Mouse (Mus musculus) B cell, adult 2 months (primary cell): ENCODE results near the gene Itpr2.

Experiments
- DNase-seq, 2 experiments: peaks; one replicate each; pipeline ENCODE4 v3.0.0; 2022

The Itpr2 gene

GRCm38 (mm10) chr6:146208983-146209382, 293.0 kb downstream of the Itpr2 start:
- DNase-seq: peak in 1 of 2 experiments; percentile 32

GRCm38 (mm10) chr6:146207204-146207959, 294.6 kb downstream of the Itpr2 start:
- DNase-seq: peak; percentile 29 to 31

- no peak for DNase-seq
These were observed 296.9 kb downstream of the Itpr2 start for GRCm38 (mm10) chr6:146205136-146205535.

- DNase-seq: no peak
These were observed 297.6 kb downstream of the Itpr2 start for GRCm38 (mm10) chr6:146204470-146204869.

GRCm38 (mm10) chr6:146197868-146198379, 304.1 kb downstream of the Itpr2 start:
- DNase-seq: peak in 1 of 2 experiments; percentile 22

GRCm38 (mm10) chr6:146196701-146197100, 305.3 kb downstream of the Itpr2 start:
- DNase-seq: no peak

- DNase-seq: no peak
These were observed 306.1 kb downstream of the Itpr2 start for GRCm38 (mm10) chr6:146195854-146196457.

GRCm38 (mm10) chr6:146191931-146192330, 310.1 kb downstream of the Itpr2 start:
- peak in 1 of 2 experiments; percentile 13 for DNase-seq

GRCm38 (mm10) chr6:146190006-146190405, 312.0 kb downstream of the Itpr2 start:
- no peak for DNase-seq

- no peak for DNase-seq
These were observed 316.5 kb downstream of the Itpr2 start for GRCm38 (mm10) chr6:146185532-146185931.

- no peak for DNase-seq
These were observed 317.3 kb downstream of the Itpr2 start for GRCm38 (mm10) chr6:146184771-146185170.

GRCm38 (mm10) chr6:146174644-146175250, 327.3 kb downstream of the Itpr2 start:
- DNase-seq: no peak

GRCm38 (mm10) chr6:146170603-146171051, 331.4 kb downstream of the Itpr2 start:
- peak; percentile 23 to 24 for DNase-seq

- DNase-seq: no peak
These were observed 334.8 kb downstream of the Itpr2 start for GRCm38 (mm10) chr6:146167207-146167606.

- no peak for DNase-seq
These were observed 342.4 kb downstream of the Itpr2 start for GRCm38 (mm10) chr6:146159641-146160040.

- no peak for DNase-seq
These were observed 343.3 kb downstream of the Itpr2 start for GRCm38 (mm10) chr6:146158717-146159116.

GRCm38 (mm10) chr6:146157983-146158535, 344.0 kb downstream of the Itpr2 start:
- DNase-seq: no peak

GRCm38 (mm10) chr6:146157099-146157498, 344.9 kb downstream of the Itpr2 start:
- DNase-seq: no peak

GRCm38 (mm10) chr6:146156536-146156935, 345.5 kb downstream of the Itpr2 start:
- DNase-seq: no peak

- DNase-seq: no peak
These were observed 346.8 kb downstream of the Itpr2 start for GRCm38 (mm10) chr6:146155156-146155734.

- DNase-seq: no peak
These were observed 349.2 kb downstream of the Itpr2 start for GRCm38 (mm10) chr6:146152843-146153242.

- no peak for DNase-seq
These were observed 360.9 kb downstream of the Itpr2 start for GRCm38 (mm10) chr6:146140966-146141585.
